Mouse (Mus musculus) E14TG2a.4 (cell line): ENCODE results near the gene Larp4b.

Experiments used
- H3K27me3 ChIP-seq: 2 replicates; pipeline ENCODE4 v1.6.1; 2014; ENCODE audit warnings: low read length, control low read depth; ENCODE audit not compliant: insufficient read depth
- H3K36me3 ChIP-seq: 2 replicates; pipeline ENCODE4 v1.6.1; 2014; ENCODE audit warnings: low read length, control low read depth; ENCODE audit not compliant: insufficient read depth
- H3K4me1 ChIP-seq: replicated peaks from 2 replicates; pipeline ENCODE4 v1.6.1; 2014; ENCODE audit warnings: low read depth, low read length, control low read depth
- H3K4me3 ChIP-seq: replicated peaks from 2 replicates; pipeline ENCODE4 v1.5.1; 2014; ENCODE audit warnings: mild to moderate bottlenecking, low read length
- H3K9me3 ChIP-seq: 2 replicates; pipeline ENCODE4 v1.6.1; 2014; ENCODE audit warnings: low read length, control low read depth
- CTCF ChIP-seq: conservative IDR thresholded peaks from 2 replicates; pipeline ENCODE4 v1.5.1; 2014; ENCODE audit warnings: low read length
- NANOG ChIP-seq: IDR thresholded peaks from 2 replicates; pipeline ENCODE4 v1.6.1; 2014; ENCODE audit warnings: borderline replicate concordance, low read length, mixed read lengths
- POU5F1 ChIP-seq: IDR thresholded peaks from 2 replicates; pipeline ENCODE4 v1.6.1; 2014; ENCODE audit warnings: low read length, borderline replicate concordance

Gene Larp4b

GRCm38 (mm10) chr13:9073818-9074217 lies 19.9 kb upstream of the Larp4b start:
- H3K9me3 ChIP-seq, result no peaks in the 10 kb centered on the region
- H3K36me3 ChIP-seq, result no peaks in the 10 kb centered on the region
- no peaks in the 10 kb centered on the region for H3K27me3 ChIP-seq
- H3K4me1 ChIP-seq, result no peaks in the 10 kb centered on the region; the same call in 1 of the 2 replicates
- no peak overlapping the region for H3K4me3 ChIP-seq
- no peak for TF ChIP-seq CTCF
- TF ChIP-seq POU5F1, result no peak
- TF ChIP-seq NANOG, result no peak

- no peaks in the 10 kb centered on the region for H3K27me3 ChIP-seq
- no peaks in the 10 kb centered on the region for H3K9me3 ChIP-seq
- TF ChIP-seq POU5F1 (no peak), CTCF (no peak), NANOG (no peak)
- H3K4me3 ChIP-seq, result no peak overlapping the region
- H3K36me3 ChIP-seq, result no peaks in the 10 kb centered on the region
- H3K4me1 ChIP-seq, result no peaks in the 10 kb centered on the region; the same call in 1 of the 2 replicates
Observed at GRCm38 (mm10) chr13:9075825-9076592, 17.7 kb upstream of the Larp4b start.

GRCm38 (mm10) chr13:9082128-9082883 lies 11.4 kb upstream of the Larp4b start:
- Histone ChIP-seq H3K9me3 (no peaks in the 10 kb centered on the region), H3K27me3 (no peaks in the 10 kb centered on the region), H3K36me3 (no peaks in the 10 kb centered on the region), H3K4me3 (no peak overlapping the region), H3K4me1 (peaks cover 9% of the 10 kb centered on the region; the same call in 1 of the 2 replicates)
- TF ChIP-seq CTCF (no peak), POU5F1 (no peak), NANOG (no peak)

- peak overlapping the region; percentile 99 for H3K4me3 ChIP-seq
- H3K9me3 ChIP-seq, result no peaks in the 10 kb centered on the region
- H3K4me1 ChIP-seq, result peaks cover 49% of the 10 kb centered on the region
- peaks cover 21% of the 10 kb centered on the region for H3K36me3 ChIP-seq
- H3K27me3 ChIP-seq, result peaks cover 10% of the 10 kb centered on the region; the same call in 1 of the 2 replicates
- TF ChIP-seq NANOG (no peak), POU5F1 (no peak), CTCF (no peak)
Observed at GRCm38 (mm10) chr13:9094186-9094980, 702 bp downstream of the Larp4b start.

GRCm38 (mm10) chr13:9099289-9099688 lies 5.6 kb downstream of the Larp4b start:
- Histone ChIP-seq H3K4me3 (no peak overlapping the region), H3K36me3 (peaks cover 29% of the 10 kb centered on the region), H3K27me3 (no peaks in the 10 kb centered on the region), H3K9me3 (no peaks in the 10 kb centered on the region), H3K4me1 (peaks cover 72% of the 10 kb centered on the region)
- TF ChIP-seq NANOG (no peak), CTCF (no peak), POU5F1 (no peak)

GRCm38 (mm10) chr13:9100517-9100916 lies 6.8 kb downstream of the Larp4b start:
- no peak for TF ChIP-seq POU5F1
- TF ChIP-seq CTCF, result no peak
- no peak for TF ChIP-seq NANOG
- Histone ChIP-seq H3K27me3 (no peaks in the 10 kb centered on the region), H3K9me3 (no peaks in the 10 kb centered on the region), H3K36me3 (peaks cover 32% of the 10 kb centered on the region), H3K4me1 (peaks cover 77% of the 10 kb centered on the region), H3K4me3 (no peak overlapping the region)

- Histone ChIP-seq H3K36me3 (peaks cover 19% of the 10 kb centered on the region), H3K4me3 (no peak overlapping the region), H3K9me3 (no peaks in the 10 kb centered on the region), H3K4me1 (peaks cover 74% of the 10 kb centered on the region), H3K27me3 (no peaks in the 10 kb centered on the region)
- TF ChIP-seq POU5F1 (no peak), CTCF (no peak), NANOG (no peak)
Observed at GRCm38 (mm10) chr13:9106246-9106645, 12.6 kb downstream of the Larp4b start.

- H3K4me1 ChIP-seq, result peaks cover 78% of the 10 kb centered on the region
- H3K36me3 ChIP-seq, result peaks cover 27% of the 10 kb centered on the region
- H3K27me3 ChIP-seq, result no peaks in the 10 kb centered on the region
- H3K9me3 ChIP-seq, result no peaks in the 10 kb centered on the region
- TF ChIP-seq CTCF, result no peak
- no peak for TF ChIP-seq POU5F1
- TF ChIP-seq NANOG, result no peak
- no peak overlapping the region for H3K4me3 ChIP-seq
Observed at GRCm38 (mm10) chr13:9106992-9107858, 13.5 kb downstream of the Larp4b start.
